In the genomic region with DNA sequence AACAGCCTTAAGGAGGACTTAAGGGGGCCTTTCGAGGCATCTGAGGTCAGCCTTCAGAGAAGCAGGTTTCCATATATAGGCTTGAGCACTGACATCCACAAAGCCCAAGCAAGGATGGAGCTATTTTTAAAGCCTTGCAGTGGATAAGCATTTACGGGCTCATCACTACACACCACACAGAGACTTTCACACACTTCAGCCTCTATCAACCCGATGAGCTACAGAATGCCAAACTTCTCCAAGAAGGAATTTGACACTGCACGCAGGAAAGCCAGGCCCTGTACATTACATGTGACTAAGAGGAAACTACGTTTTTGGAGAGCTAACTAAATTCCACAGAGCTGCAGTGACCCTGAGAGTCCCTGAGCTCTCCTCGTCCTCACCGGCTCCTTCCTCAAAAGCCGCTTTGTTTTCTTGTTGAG, we compare ENCODE assay signal across 12 mouse cellular contexts. TPM values are rescaled to one million over a fixed set of nuclear protein-coding genes. Genes with fewer than 3 reads are reported as not detected.
DNase-seq lines count a peak whose midpoint lies in the region; ATAC-seq and TF ChIP-seq lines count a peak whose summit lies in the region.
"Had no signal": no experiment of that assay in that cellular context is flagged by ENCODE, and none has a peak within 500 bp of the region (broad histone marks: within the 10 kb centered on the region; RNA-seq: fewer than 3 reads in every experiment).

No protein-coding gene starts in this region.

- no peaks in the 10 kb centered on the region for H3K36me3 ChIP-seq in kidney, adult 2 months (ENCODE audit: control insufficient read depth, insufficient read depth, low read length)
- H3K36me3 ChIP-seq in heart, embryonic 11.5 days (ENCODE audit: control insufficient read depth, insufficient read depth, low read length) = 0 out of 2 replicates have a peak, but pooled peaks cover 5% of the 10 kb centered on the region
- H3K36me3 ChIP-seq in myocyte (ENCODE audit: control insufficient read depth, insufficient read depth) = peaks cover 24% of the 10 kb centered on the region
- no peaks in the 10 kb centered on the region; the same call in 1 of the 2 replicates for H3K36me3 ChIP-seq in kidney, embryonic 16.5 days (ENCODE audit: insufficient read depth, low read length)

- H3K9me3 ChIP-seq in heart, embryonic 11.5 days (replicated peaks; ENCODE audit: control insufficient read depth, low read length) = no peaks in the 10 kb centered on the region
- no peaks in the 10 kb centered on the region for H3K9me3 ChIP-seq in kidney, embryonic 16.5 days (ENCODE audit: low read length)

- H3K4me1 ChIP-seq in kidney, adult 2 months (ENCODE audit: control insufficient read depth, insufficient read depth, low read length) = no peaks in the 10 kb centered on the region; the same call in 1 of the 2 replicates
- peaks cover 44% of the 10 kb centered on the region for H3K4me1 ChIP-seq in heart, embryonic 11.5 days (ENCODE audit: control insufficient read depth, insufficient read depth, low read length)
- peaks cover 15% of the 10 kb centered on the region for H3K4me1 ChIP-seq in kidney, embryonic 16.5 days (ENCODE audit: insufficient read depth, low read length)

- no peaks in the 10 kb centered on the region for H3K27me3 ChIP-seq in kidney, adult 2 months (replicated peaks; ENCODE audit: control insufficient read depth, insufficient read depth, low read length)
- H3K27me3 ChIP-seq in heart, embryonic 11.5 days (ENCODE audit: control insufficient read depth, insufficient read depth, low read length) = no peaks in the 10 kb centered on the region
- H3K27me3 ChIP-seq in myocyte (ENCODE audit: control insufficient read depth, insufficient read depth, insufficient read length) = no peaks in the 10 kb centered on the region
- H3K27me3 ChIP-seq in kidney, embryonic 16.5 days (ENCODE audit: insufficient read depth, low read length) = no peaks in the 10 kb centered on the region
- H3K27me3 ChIP-seq: CH12.LX had no signal

- no peak overlapping the region for H3ac ChIP-seq in myocyte (ENCODE audit: control insufficient read depth, insufficient read length)

- H3K4me3 ChIP-seq in kidney, adult 2 months (ENCODE audit: insufficient read depth, low read depth, low read length) = no peak overlapping the region
- H3K4me3 ChIP-seq in heart, embryonic 11.5 days (ENCODE audit: low read depth, low read length) = no peak overlapping the region
- no peak overlapping the region for H3K4me3 ChIP-seq in myocyte
- no peak overlapping the region for H3K4me3 ChIP-seq in kidney, embryonic 16.5 days (ENCODE audit: low read length)

- ATAC-seq in heart, embryonic 11.5 days (replicated peaks; ENCODE audit: insufficient number of reproducible peaks, low FRiP score, low TSS enrichment) = peak; percentile 78
- no peak for ATAC-seq in kidney, embryonic 16.5 days (ENCODE audit: low FRiP score, low TSS enrichment)

- no peak for TF ChIP-seq POLR2A in kidney, adult 2 months (IDR thresholded peaks at IDR 0.05; ENCODE audit: low read depth, low read length)
- no peak for TF ChIP-seq POLR2A in myocyte (IDR thresholded peaks at IDR 0.05; ENCODE audit: insufficient read length, low read depth)

- H3K27ac ChIP-seq in kidney, adult 2 months (ENCODE audit: insufficient read depth, low read depth, low read length) = peak overlapping the region; percentile 68
- peak overlapping the region; percentile 90 for H3K27ac ChIP-seq in heart, embryonic 11.5 days (ENCODE audit: low read depth, low read length)
- H3K27ac ChIP-seq in kidney, embryonic 16.5 days (ENCODE audit: low read length) = no peak overlapping the region

- DNase-seq in kidney, adult 2 months = peak; percentile 30
- DNase-seq in kidney, adult 18-20 months = no peak
- DNase-seq in brain, adult 2 months (ENCODE audit: low read depth, low spot score) = peak; percentile 29
- no peak for DNase-seq in left cerebral cortex, postnatal 10 days (ENCODE audit: extremely low spot score in 1 of 2, low spot score in 2 of 2)
- DNase-seq: cerebellum, postnatal 10 days; gastrocnemius, postnatal 36 days; liver; midbrain, embryonic 14.5 days had no signal

- no peaks in the 10 kb centered on the region for H3K79me2 ChIP-seq in myocyte (ENCODE audit: control insufficient read depth, insufficient read depth)

- no peak for TF ChIP-seq CTCF in kidney, adult 2 months (conservative IDR thresholded peaks at IDR 0.05; ENCODE audit: insufficient read depth, insufficient read length, low read depth, low read length)

- intact Hi-C loops in left cerebral cortex, postnatal 10 days (cut with DNase I) = loop anchor here (5.0 kb wide), 1 partner anchor 54 kb away; the partner anchor contains the start of gene Ehd4

- WGBS in kidney, adult 2 months = 52% methylated on average over 8 of the region's 8 CpGs
- WGBS in heart, embryonic 11.5 days (ENCODE audit: insufficient replicate concordance) = 25% methylated on average over 8 of the region's 8 CpGs
- WGBS in kidney, embryonic 16.5 days = 54% methylated on average over 8 of the region's 8 CpGs

- H3K9ac ChIP-seq in heart, embryonic 11.5 days (ENCODE audit: low read depth, low read length) = peak overlapping the region; percentile 52; the same call in 1 of the 2 replicates
- no peak overlapping the region for H3K9ac ChIP-seq in kidney, embryonic 16.5 days (replicated peaks; ENCODE audit: low read length)

- H3K4me2 ChIP-seq in heart, embryonic 11.5 days = peak overlapping the region; percentile 4; the same call in 1 of the 2 replicates
- no peak overlapping the region for H3K4me2 ChIP-seq in myocyte (ENCODE audit: low read depth)
- H3K4me2 ChIP-seq in kidney, embryonic 16.5 days (replicated peaks; ENCODE audit: low read depth, low read length) = no peak overlapping the region

TF ChIP-seq in myocyte, 11 proteins besides CTCF, POLR2A, EP300 and RAD21:
- TF ChIP-seq REST (IDR thresholded peaks at IDR 0.05; ENCODE audit: insufficient read depth, insufficient read length) (no peak), MYOD1 (IDR thresholded peaks at IDR 0.05; ENCODE audit: control insufficient read depth in 1 of 3, insufficient read length in 2 of 3, low read depth in 2 of 3) (no peak), SRF (IDR thresholded peaks at IDR 0.05; ENCODE audit: control insufficient read depth, insufficient read length, low read depth) (peak; percentile 41), MYOG (IDR thresholded peaks at IDR 0.05; ENCODE audit: control insufficient read depth in 1 of 3, insufficient read depth in 1 of 3, insufficient read length in 2 of 3, low read depth in 2 of 3) (no peak), TCF3 (IDR thresholded peaks at IDR 0.05; ENCODE audit: insufficient read length, low read depth) (no peak), POLR2AphosphoS2 (IDR thresholded peaks at IDR 0.05; ENCODE audit: insufficient read length, low read depth) (no peak), TCF12 (IDR thresholded peaks at IDR 0.05; ENCODE audit: insufficient read depth, poor library complexity, severe bottlenecking) (no peak)

RNA-seq across cellular contexts. Expression of gene Ehd4, which starts 55.6 kb away (rescaled TPM):
- polyA plus RNA-seq in kidney, adult 2 months (2012; rRNA removed) = 36.5 and 38.2 TPM in 2 replicates
- 97.3 and 113 TPM in 2 replicates for polyA plus RNA-seq in heart, embryonic 11.5 days (2014; fragmentation: Nextera tagmentation; extraction: Ambion mirVana)
- 101 TPM for polyA plus RNA-seq in myocyte (2012; fragmentation: generic; extraction: Trizol)
- total RNA-seq in left cerebral cortex, postnatal 10 days (2021) = 10 to 100 TPM in 1 of 2 experiments, 1 to 10 TPM in 1; 9.4 to 10.7 TPM
- polyA plus RNA-seq in kidney, embryonic 16.5 days (2015; fragmentation: Nextera tagmentation; extraction: Ambion mirVana) = 50.4 and 54.0 TPM in 2 replicates

Comparison
In these comparisons a context has a peak if more than half of its experiments do, and no peak if none do; other contexts are left out.
1. DNase-seq: peak in kidney, adult 2 months (single experiment) and brain, adult 2 months (single experiment); none in kidney, adult 18-20 months (single experiment) and left cerebral cortex, postnatal 10 days (0 of 2).